Mouse (Mus musculus) spleen, adult 2 months (tissue): ENCODE data around the gene Zfp229.

Experiments used
- CTCF ChIP-seq: fragments of 200-500 bp; IDR thresholded peaks from 2 replicates; pipeline ENCODE4 v1.5.1; 2011; ENCODE audit warnings: mild to moderate bottlenecking, inconsistent platforms; ENCODE audit not compliant: insufficient read depth, insufficient read length, insufficient replicate concordance; ENCODE audit errors: extremely low read depth
- POLR2A ChIP-seq: fragments of 200-500 bp; IDR thresholded peaks from 2 replicates; pipeline ENCODE4 v1.6.1; 2011; ENCODE audit warnings: low read depth, low read length, inconsistent platforms

GRCm38 (mm10) chr17:21702281-21703240 lies 28.0 kb upstream of the Zfp229 start:
- no peak for TF ChIP-seq CTCF
- TF ChIP-seq POLR2A: no peak
